Mouse (Mus musculus): ENCODE results near the gene Mgme1. TPM values are rescaled to one million over a fixed set of nuclear protein-coding genes. Genes with fewer than 3 reads are reported as not detected.

Mgme1 gene
- polyA plus RNA-seq, 1 experiment from 2014 or later = 16.7 TPM

DNA sequence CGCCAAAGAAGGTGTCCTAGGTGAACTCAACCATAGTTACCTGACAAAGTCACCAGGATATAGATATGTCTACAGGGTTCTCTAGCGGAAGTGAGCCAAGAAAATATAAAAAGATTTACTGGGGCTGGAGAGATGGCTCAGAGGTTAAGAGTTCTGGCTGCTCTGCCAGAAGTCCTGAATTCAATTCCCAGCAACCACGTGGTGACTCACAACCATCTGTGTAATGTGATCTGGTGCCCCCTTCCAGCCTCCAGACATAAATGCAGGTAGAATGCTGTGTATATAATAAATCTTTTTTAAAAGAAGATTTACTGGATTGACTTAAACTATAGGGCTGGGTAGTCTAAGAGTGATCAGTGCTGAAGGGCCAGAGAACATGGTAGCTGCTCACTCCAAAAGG lies 11.0 kb downstream of the Mgme1 start:
- DNase-seq (ENCODE audit: low spot score) (no peak), ATAC-seq (ENCODE audit: low read depth) (no peak)
- H3K27me3 ChIP-seq (replicated peaks; ENCODE audit: control insufficient read depth, insufficient read depth, low read length) = no peaks in the 10 kb centered on the region
- H3K36me3 ChIP-seq (ENCODE audit: control insufficient read depth, insufficient read depth, low read length) = peaks cover 20% of the 10 kb centered on the region
- H3K4me3 ChIP-seq (ENCODE audit: low read depth, low read length) = no peak overlapping the region
- no peaks in the 10 kb centered on the region for H3K9me3 ChIP-seq (ENCODE audit: control insufficient read depth, low read length)
- 57% methylated on average over 3 of the region's 3 CpGs for WGBS
- no peaks in the 10 kb centered on the region for H3K4me1 ChIP-seq (ENCODE audit: control insufficient read depth, insufficient read depth, low read length)
- H3K27ac ChIP-seq (replicated peaks; ENCODE audit: low read depth, low read length) = no peak overlapping the region
- no peak overlapping the region for H3K9ac ChIP-seq (ENCODE audit: low read depth, low read length)
- H3K4me2 ChIP-seq (ENCODE audit: low read depth, low read length) = no peak overlapping the region

DNA sequence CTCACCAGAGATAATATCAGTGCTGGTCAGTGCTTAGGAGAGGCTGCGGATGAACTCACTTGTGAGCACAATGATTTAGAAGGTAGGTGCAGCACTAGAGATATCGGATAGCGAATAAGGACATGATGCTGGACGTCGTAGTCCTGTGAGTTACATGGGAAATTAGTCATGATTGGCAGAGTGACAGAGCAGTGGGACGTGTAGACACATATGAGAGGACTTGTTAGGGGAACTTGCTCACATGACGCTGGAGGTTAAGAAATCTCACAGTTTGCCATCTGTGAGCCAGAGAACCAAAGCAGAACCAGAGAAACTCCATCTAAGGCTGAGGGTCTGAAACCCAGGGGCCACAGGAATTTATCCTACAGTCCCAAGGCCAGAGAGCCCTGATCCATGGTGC lies 19.9 kb downstream of the Mgme1 start:
- Histone ChIP-seq H3K4me2 (ENCODE audit: low read depth, low read length) (no peak overlapping the region), H3K36me3 (ENCODE audit: control insufficient read depth, insufficient read depth, low read length) (no peaks in the 10 kb centered on the region), H3K27ac (replicated peaks; ENCODE audit: low read depth, low read length) (no peak overlapping the region), H3K9me3 (ENCODE audit: control insufficient read depth, low read length) (no peaks in the 10 kb centered on the region), H3K4me1 (ENCODE audit: control insufficient read depth, insufficient read depth, low read length) (no peaks in the 10 kb centered on the region), H3K4me3 (ENCODE audit: low read depth, low read length) (no peak overlapping the region), H3K9ac (ENCODE audit: low read depth, low read length) (no peak overlapping the region), H3K27me3 (replicated peaks; ENCODE audit: control insufficient read depth, insufficient read depth, low read length) (no peaks in the 10 kb centered on the region)
- 87% methylated on average over 7 of the region's 7 CpGs for WGBS
- DNase-seq (ENCODE audit: low spot score) (no peak), ATAC-seq (ENCODE audit: low read depth) (no peak)

DNA sequence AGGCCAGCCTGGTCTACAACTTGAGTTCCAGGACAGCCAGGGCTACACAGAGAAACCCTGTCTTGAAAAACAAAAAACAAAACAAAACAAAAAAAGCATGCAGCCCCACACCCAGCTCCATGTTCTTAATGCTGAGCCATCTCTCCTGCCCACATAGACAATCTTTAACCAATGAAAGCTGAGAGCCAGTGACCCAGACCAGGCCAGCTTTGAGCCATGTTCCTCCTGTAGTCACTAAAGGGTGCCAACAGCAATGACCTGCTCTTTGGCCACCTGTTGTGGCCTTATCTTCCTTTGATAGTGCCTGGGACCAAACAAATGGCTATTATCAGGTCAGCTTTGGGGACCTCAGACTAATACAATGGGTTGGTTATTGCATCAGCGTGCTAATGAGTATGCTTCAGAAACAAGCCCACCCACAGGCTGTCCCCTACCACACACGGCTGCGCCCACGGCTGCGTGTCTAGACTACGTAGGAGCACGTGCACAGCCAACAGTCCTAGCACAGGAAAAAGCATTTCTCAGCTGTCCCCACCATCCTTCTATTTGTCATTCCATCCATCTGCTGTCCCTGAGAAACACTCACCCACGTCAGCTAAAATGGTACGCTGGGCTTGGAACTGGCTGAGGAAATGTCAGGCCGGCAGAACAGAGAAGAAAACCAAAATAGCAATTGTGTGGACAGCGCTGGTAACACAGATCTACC lies 21.3 kb downstream of the Mgme1 start:
- H3K4me2 ChIP-seq (ENCODE audit: low read depth, low read length) = no peak overlapping the region
- no peaks in the 10 kb centered on the region for H3K9me3 ChIP-seq (ENCODE audit: control insufficient read depth, low read length)
- no peaks in the 10 kb centered on the region for H3K27me3 ChIP-seq (replicated peaks; ENCODE audit: control insufficient read depth, insufficient read depth, low read length)
- no peak overlapping the region for H3K4me3 ChIP-seq (ENCODE audit: low read depth, low read length)
- no peaks in the 10 kb centered on the region for H3K36me3 ChIP-seq (ENCODE audit: control insufficient read depth, insufficient read depth, low read length)
- no peak for ATAC-seq (ENCODE audit: low read depth)
- 84% methylated on average over 11 of the region's 11 CpGs for WGBS
- no peak overlapping the region for H3K27ac ChIP-seq (replicated peaks; ENCODE audit: low read depth, low read length)
- H3K9ac ChIP-seq (ENCODE audit: low read depth, low read length) = no peak overlapping the region
- DNase-seq (ENCODE audit: low spot score) = no peak
- no peaks in the 10 kb centered on the region for H3K4me1 ChIP-seq (ENCODE audit: control insufficient read depth, insufficient read depth, low read length)

DNA sequence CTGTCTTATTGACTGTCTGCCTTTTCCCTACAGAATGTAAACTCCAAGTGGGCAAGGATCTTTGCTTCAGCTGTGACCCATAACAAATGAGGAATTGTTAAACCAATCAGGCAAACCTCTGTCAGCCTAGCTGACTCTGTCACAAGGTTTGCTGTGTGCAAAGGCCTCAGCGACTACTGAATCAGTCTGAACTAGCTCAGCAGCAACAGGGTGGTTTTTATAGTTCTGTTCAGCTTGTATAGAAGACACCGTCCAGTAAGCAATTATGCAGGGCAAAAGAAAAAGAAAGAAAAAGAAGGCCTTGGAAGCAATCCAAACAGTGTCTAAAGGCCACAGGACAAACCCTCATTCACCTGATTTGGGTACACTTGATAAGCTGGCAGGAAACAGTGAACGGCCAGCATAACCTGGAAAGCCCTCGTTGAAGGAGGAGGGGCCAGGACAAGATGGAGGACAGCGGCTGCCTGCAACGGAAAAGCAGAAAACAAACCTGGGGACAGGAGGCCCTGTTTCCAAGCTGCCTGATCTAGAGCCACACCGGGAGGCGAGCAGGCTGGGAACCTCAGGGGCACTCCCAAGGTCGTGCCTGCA lies 24.8 kb downstream of the Mgme1 start:
- H3K27me3 ChIP-seq (replicated peaks; ENCODE audit: control insufficient read depth, insufficient read depth, low read length) = no peaks in the 10 kb centered on the region
- no peak for ATAC-seq (ENCODE audit: low read depth)
- H3K4me3 ChIP-seq (ENCODE audit: low read depth, low read length) = no peak overlapping the region
- no peaks in the 10 kb centered on the region; the same call in 1 of the 2 replicates for H3K4me1 ChIP-seq (ENCODE audit: control insufficient read depth, insufficient read depth, low read length)
- 70% methylated on average over 9 of the region's 9 CpGs for WGBS
- no peak overlapping the region for H3K4me2 ChIP-seq (ENCODE audit: low read depth, low read length)
- H3K36me3 ChIP-seq (ENCODE audit: control insufficient read depth, insufficient read depth, low read length) = no peaks in the 10 kb centered on the region
- no peak overlapping the region for H3K9ac ChIP-seq (ENCODE audit: low read depth, low read length)
- H3K27ac ChIP-seq (replicated peaks; ENCODE audit: low read depth, low read length) = no peak overlapping the region
- no peaks in the 10 kb centered on the region for H3K9me3 ChIP-seq (ENCODE audit: control insufficient read depth, low read length)
- no peak for DNase-seq (ENCODE audit: low spot score)

DNA sequence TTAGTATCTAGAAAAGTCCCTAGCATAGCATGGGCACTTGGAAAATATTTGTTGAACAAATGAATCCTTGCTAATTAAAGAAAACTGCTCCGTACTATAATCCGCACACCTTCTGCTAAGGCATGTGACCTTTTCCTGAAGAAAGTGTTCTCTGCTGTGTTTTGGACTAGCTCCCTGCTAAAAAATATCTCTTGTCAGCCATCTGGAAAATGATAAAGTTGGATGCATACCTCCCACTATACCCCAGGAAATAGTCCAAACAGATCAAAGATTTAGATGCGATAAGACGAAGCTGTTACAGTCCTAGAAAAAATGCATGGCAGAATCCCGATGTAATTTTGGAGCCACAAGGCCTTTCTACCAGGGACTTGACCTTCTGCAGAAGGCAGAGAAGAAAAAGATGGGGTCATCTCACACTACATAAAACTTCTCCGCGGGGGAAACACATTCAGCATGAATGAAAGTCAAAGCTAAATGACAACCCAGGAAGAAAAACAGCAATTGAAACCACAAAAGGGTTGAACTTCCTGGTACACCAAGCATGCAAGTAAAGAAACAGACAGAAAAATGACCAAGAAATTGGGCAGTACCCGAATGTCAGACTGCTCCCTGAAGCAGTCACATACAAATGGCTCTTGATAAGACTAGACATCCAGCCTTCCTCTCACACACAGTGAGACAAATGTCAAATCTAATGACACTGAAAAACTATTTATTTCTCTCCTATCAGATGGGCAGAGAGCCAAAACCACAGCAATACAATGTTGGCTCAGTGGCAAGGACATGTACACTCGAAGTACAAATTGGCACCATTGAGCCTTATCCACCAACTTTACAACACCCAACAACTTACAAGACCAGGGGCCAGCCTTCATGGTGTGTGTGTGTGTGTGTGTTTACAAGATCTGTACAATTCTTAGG lies 29.5 kb downstream of the Mgme1 start:
- Histone ChIP-seq H3K36me3 (ENCODE audit: control insufficient read depth, insufficient read depth, low read length) (no peaks in the 10 kb centered on the region), H3K4me3 (ENCODE audit: low read depth, low read length) (no peak overlapping the region), H3K9ac (ENCODE audit: low read depth, low read length) (no peak overlapping the region), H3K27me3 (replicated peaks; ENCODE audit: control insufficient read depth, insufficient read depth, low read length) (no peaks in the 10 kb centered on the region), H3K4me2 (ENCODE audit: low read depth, low read length) (no peak overlapping the region), H3K4me1 (ENCODE audit: control insufficient read depth, insufficient read depth, low read length) (no peaks in the 10 kb centered on the region; the same call in 1 of the 2 replicates), H3K9me3 (ENCODE audit: control insufficient read depth, low read length) (no peaks in the 10 kb centered on the region), H3K27ac (replicated peaks; ENCODE audit: low read depth, low read length) (no peak overlapping the region)
- ATAC-seq (ENCODE audit: low read depth) = no peak
- no peak for DNase-seq (ENCODE audit: low spot score)
- WGBS = 61% methylated on average over 9 of the region's 9 CpGs

DNA sequence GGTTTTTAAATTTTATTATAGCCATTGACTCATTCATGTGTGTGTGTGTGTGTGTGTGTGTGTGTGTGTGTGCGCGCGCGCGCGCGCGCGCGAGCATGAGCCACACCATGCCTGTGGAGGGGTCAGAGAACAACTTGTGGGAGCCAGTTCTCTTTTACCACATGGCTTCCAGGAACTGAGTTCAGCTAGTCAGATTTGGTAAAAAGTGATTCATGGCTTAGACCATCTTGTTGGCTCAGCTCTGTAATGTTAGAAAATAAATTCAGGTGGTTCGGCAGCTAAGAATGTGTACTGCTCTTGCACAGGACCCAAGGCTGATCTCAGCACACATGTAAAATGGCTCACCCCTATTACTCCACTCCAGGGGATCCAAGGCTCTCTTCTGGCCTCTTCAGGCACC lies 30.6 kb downstream of the Mgme1 start:
- 94% methylated on average over 11 of the region's 11 CpGs for WGBS
- H3K27me3 ChIP-seq (replicated peaks; ENCODE audit: control insufficient read depth, insufficient read depth, low read length) = no peaks in the 10 kb centered on the region
- H3K9me3 ChIP-seq (ENCODE audit: control insufficient read depth, low read length) = no peaks in the 10 kb centered on the region
- no peak overlapping the region for H3K9ac ChIP-seq (ENCODE audit: low read depth, low read length)
- H3K27ac ChIP-seq (replicated peaks; ENCODE audit: low read depth, low read length) = no peak overlapping the region
- no peaks in the 10 kb centered on the region for H3K36me3 ChIP-seq (ENCODE audit: control insufficient read depth, insufficient read depth, low read length)
- DNase-seq (ENCODE audit: low spot score) (no peak), ATAC-seq (ENCODE audit: low read depth) (no peak)
- no peaks in the 10 kb centered on the region; the same call in 1 of the 2 replicates for H3K4me1 ChIP-seq (ENCODE audit: control insufficient read depth, insufficient read depth, low read length)
- no peak overlapping the region for H3K4me3 ChIP-seq (ENCODE audit: low read depth, low read length)
- H3K4me2 ChIP-seq (ENCODE audit: low read depth, low read length) = no peak overlapping the region

DNA sequence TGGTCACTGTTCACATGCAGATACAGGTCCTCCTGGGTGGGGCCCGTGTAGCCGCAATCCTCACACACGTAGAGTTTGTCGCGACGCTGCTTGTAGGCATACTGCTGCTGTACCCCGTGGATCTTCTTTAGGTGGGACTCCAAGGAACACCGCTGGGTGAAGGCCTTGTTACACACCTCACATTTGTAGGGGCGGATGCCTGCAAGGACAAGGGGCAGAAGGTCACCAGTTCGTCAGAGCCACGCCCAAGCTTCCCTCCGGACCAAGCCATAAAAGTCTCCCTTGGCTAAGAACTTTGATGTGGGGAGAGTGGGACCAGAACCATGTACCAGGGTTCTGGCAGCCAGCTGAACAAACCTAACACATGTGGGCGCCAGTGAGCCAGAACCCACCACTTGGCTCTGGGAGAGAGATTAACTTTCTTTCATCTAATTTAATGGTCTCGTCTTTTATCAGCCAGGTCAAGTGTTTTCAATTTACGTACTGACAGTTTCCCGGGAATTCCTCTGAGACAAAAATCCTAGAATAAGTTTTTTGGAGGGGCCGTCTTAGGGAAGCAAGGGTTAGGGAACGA lies 35.3 kb downstream of the Mgme1 start:
- H3K27ac ChIP-seq (replicated peaks; ENCODE audit: low read depth, low read length) = no peak overlapping the region
- no peak overlapping the region for H3K9ac ChIP-seq (ENCODE audit: low read depth, low read length)
- H3K36me3 ChIP-seq (ENCODE audit: control insufficient read depth, insufficient read depth, low read length) = no peaks in the 10 kb centered on the region
- no peak overlapping the region for H3K4me3 ChIP-seq (ENCODE audit: low read depth, low read length)
- ATAC-seq (ENCODE audit: low read depth) (no peak), DNase-seq (ENCODE audit: low spot score) (no peak)
- H3K4me1 ChIP-seq (ENCODE audit: control insufficient read depth, insufficient read depth, low read length) = no peaks in the 10 kb centered on the region
- 60% methylated on average over 18 of the region's 18 CpGs for WGBS
- H3K9me3 ChIP-seq (ENCODE audit: control insufficient read depth, low read length) = no peaks in the 10 kb centered on the region
- no peaks in the 10 kb centered on the region for H3K27me3 ChIP-seq (replicated peaks; ENCODE audit: control insufficient read depth, insufficient read depth, low read length)
- no peak overlapping the region for H3K4me2 ChIP-seq (ENCODE audit: low read depth, low read length)

DNA sequence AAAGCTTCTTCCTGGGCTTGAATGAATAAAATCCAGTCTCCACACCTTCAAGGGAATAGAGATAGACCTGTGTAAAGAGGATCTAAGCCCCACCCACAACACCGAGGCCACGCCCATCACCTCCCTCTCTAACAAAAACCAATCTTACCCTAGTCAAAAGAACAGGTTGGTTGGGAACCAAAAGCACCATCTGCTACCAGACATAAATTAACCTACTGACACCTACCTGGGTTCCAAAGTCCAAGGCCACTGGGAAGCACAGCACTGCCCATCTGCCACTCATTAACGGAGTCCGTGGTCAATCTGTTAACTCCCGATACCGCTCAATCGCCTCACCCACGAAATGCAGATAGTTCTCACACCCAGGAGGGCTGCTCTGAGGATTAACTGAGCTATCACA lies 38.1 kb downstream of the Mgme1 start:
- Histone ChIP-seq H3K9me3 (ENCODE audit: control insufficient read depth, low read length) (no peaks in the 10 kb centered on the region), H3K4me3 (ENCODE audit: low read depth, low read length) (no peak overlapping the region), H3K27ac (replicated peaks; ENCODE audit: low read depth, low read length) (no peak overlapping the region), H3K9ac (ENCODE audit: low read depth, low read length) (no peak overlapping the region), H3K4me1 (ENCODE audit: control insufficient read depth, insufficient read depth, low read length) (no peaks in the 10 kb centered on the region), H3K36me3 (ENCODE audit: control insufficient read depth, insufficient read depth, low read length) (no peaks in the 10 kb centered on the region), H3K4me2 (ENCODE audit: low read depth, low read length) (no peak overlapping the region), H3K27me3 (replicated peaks; ENCODE audit: control insufficient read depth, insufficient read depth, low read length) (no peaks in the 10 kb centered on the region)
- no peak for DNase-seq (ENCODE audit: low spot score)
- ATAC-seq (ENCODE audit: low read depth) = no peak
- WGBS = 55% methylated on average over 8 of the region's 8 CpGs
